Mouse (Mus musculus): ENCODE measurements around the gene Ppp1r27.
"Not testable (repeated sequence)": the region's sequence is repeated elsewhere in the genome, so short reads cannot be mapped to it uniquely, and the experiment has no call there.

Ppp1r27 gene

DNA sequence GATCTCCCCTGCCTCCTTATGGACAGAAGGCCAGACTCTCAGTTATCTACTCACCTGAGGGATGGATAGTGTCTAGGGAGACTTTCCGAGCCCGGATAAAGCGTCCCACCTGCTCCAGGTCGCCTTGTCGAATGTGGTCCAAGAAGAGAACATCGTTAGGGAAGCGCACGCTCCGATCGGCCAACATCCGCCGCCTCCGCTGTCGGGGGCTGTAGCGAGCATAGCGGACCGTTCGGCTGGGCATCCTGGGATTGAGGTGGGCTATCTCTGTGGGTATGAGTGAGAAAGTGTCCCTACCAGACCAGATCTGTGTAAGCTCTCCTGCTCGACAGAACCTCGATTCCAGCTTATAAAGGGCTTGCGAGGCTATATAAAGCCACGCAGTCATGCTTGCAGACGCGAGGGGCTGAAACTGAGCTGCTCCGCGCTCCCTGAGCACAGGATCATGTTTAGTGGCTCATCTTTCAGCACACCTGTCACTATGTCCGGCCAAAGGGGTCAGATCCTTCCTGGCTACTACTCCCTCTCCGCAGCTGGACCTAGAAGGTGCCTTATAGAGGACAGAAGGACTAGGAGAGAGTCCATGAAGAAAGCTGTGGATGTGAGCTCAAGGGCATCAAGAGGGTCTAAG lies at the start of gene Ppp1r27:
Ppp1r27 (minus strand) TSS at position 323 of the 631 bp plus-strand sequence.
- DNase-seq, result no peak

DNA sequence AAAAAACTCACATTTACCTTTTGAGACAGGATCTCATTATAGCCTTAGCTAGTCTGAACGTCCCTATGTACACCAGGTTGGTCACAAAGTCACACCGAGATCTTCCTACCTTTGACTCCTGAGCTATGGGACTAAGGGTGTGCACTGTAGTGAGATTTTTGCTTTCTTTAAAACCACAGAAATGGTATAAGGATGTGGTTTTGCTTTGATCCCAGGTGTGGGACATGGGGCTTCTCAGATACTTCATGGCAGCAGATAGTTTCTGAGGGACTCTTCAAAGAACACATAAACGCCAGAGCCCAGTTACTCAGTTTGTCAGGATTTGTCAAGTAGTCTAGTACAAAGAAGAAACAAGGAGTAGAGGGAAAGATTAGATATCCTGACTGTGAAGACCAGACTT lies 49.8 kb upstream of the Ppp1r27 start:
- DNase-seq, result no peak

DNA sequence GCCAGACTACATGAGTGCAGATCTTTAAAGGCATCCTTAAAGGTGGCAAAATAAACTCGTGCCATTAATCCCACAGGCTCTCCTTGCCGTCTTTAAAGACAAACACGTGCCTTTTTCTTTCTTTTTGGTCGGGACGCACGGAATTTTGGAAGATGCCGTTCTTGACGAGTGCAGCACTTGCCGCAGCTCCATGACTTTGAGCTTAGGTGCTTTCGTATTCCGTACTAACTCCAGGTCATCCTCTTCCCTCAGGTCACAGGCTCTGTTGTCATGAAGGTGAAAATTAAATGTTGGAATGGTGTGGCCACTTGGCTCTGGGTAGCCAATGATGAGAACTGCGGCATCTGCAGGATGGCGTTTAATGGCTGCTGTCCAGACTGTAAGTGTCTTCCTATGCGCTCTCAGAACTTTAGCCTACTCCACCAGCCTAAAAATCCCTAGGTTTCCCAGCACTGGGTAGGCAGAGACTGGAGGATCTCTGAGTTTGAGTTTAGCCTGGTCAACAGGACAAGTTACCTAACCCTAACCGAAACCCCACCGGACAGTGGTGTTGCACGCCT lies 48.1 kb upstream of the Ppp1r27 start:
- DNase-seq, result no peak

DNA sequence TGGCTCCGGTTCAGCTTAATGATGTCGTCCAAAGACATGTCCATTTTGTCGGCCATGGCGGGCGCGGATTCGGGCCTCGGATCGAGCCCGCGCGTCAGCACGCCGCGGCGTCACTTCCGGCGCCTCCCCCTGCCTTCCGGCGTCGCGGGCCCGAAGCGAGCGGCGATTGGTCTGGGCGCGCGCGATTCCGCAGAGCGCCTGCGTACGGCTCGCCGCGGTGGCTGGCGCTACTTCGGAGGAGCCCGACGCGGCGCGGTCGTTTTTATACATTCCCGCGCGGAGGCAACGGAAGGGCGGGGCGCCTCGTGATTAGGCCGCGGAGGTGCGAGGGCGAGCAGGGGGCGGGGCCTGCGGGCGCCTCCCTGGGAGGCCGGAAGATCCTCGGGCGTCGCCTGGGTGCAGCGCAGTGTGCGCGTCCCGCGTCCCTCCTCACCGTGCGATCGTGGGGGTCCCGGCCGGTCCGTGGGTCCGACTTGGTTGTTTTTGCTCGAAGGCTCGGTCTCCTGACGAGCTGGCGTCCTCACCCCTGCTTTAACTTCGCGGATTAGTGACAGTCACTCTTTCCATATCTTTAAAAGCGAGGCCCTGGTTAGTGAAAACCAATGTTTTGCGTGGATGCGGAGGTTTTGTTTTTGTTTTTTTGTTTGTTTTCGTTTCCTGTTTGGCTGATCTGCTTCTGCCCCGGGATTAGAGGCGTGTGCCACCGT lies 47.5 kb upstream of the Ppp1r27 start, which contains the start of the genes Alyref and Anapc11:
Alyref (minus strand) TSS at position 83 of the 707 bp plus-strand sequence.
Anapc11 (plus strand) TSS at position 139 of the 707 bp plus-strand sequence.
- DNase-seq, result peak; percentile 90

DNA sequence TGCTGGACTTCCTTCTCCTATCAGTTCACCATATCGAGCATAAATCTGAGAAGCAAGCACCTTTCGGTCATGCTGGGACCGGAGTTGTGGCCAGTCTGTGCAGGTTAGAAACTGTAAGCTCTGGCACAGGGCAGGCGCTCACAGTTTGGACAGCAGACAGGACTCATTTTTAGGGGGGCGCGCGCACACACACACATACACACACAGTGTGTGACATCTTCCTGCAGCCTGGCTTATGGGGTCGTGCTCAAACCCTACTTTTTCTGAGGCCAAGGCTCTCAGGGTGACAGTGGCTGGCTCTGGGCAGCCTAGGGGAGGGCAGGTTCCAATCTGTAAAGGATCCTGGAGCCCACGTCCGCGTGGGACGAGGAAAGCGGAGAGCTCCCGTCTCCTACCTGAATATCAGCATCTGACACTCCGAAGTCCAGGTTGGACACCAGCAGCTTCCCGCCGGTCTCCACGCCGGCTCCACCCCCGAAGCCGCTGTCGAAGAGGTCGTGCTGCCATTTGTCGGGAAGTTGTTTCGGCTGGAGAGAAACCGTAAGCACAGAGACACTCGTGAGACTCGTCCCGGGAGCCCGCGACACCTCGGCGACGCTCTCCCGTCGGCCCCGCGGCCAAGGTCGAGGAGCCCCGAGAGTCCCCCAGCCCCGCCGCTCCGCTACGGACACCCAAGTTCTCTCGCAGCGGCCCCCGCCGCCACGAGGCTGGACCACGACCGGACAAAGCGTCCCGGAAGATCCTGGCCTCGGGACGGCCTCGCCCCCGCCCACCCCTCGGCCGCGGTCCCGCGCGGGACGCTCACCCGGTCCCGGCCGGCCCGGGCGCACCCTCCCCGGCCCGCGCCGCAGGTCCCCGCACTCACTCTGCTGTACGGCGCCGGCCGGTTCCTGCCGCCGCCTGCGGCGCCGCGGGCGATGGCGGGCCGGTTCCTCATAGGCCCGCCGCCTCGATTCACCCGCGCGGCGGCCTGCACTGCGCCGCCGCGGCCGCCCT lies 46.6 kb upstream of the Ppp1r27 start:
- no peak for DNase-seq

DNA sequence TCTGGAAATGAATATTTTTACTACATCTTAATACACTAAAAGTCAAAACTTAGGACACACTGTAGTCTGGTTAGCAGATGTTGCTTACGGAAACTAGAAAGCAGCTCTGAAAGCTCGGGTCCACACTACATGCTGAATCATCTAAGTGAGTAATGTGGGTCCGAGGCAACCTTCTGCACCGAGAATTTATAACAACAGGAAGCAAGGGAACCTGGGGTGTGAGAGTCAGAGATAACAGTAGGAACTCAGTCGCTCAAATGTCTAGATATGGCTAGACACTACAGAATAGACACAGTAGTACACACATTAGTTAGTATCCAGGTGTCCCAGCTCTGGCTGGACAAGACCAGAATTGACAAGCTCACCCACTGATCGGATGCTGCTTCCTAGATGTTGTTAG lies 37.6 kb upstream of the Ppp1r27 start:
- DNase-seq, result no peak

DNA sequence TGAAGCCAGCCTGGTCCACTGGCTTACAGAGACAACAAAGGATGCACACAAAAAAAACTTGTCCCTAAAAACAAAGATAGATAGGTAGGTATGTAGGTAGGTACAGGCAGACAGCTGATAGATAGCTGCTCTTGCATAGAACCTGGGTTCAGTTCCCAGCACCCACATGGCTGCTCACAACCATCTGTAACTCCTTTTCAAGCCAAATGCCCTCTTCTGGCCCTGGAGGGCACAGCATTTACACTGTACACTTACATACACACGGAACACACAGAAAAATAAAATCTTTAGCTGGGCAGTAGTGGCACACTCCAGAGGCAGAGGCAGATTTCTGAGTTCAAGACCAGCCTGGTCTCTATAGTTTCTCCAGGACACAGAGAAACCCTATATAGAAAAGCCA lies 33.0 kb upstream of the Ppp1r27 start:
- no peak for DNase-seq

DNA sequence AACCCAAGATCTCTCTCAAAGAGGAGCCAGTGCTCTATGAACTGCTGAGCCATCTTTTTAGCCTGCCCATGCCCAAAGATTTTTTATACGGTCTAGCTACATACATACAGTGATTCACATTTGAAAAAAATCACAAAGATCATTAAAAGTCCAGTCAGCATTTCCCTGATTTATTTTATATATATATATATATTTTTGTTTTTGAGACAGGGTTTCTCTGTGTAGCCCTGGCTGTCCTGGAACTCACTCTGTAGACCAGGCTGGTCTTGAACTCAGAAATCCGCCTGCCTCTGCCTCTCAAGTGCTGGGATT lies 32.0 kb upstream of the Ppp1r27 start:
- not testable (repeated sequence) for DNase-seq

DNA sequence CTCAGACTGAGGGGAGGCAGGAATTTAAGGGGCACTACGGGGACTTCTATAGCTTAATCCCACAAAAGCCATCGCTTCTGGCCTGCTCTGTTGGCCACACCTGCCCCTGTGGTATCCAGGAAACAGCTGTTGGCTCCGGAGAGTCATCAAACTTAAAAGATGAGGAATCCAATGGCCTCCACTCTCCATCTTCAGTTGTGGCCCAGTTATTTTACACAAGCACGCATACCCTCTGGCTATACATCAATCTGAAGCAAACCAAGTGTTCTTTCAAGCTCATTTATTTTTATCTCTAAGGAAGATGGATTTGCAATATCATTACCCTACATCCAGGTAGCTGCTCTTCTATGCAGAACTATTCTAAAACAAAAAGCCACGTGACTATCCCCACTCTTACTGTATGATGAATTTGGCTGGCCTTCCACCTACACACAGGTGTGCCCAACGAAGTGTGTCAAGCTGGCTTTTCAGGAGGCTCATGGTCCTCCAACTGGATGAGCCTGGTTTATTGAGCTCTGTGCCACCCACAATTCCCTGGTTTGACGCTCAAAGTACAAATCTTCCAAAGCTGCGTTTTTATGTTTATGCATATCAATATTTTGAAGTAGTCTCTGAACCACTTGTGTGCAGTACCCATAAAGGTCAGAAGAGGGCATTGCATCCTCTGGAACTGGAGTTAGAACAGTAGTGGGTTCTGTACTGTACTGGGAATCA lies 31.5 kb upstream of the Ppp1r27 start:
- no peak for DNase-seq

DNA sequence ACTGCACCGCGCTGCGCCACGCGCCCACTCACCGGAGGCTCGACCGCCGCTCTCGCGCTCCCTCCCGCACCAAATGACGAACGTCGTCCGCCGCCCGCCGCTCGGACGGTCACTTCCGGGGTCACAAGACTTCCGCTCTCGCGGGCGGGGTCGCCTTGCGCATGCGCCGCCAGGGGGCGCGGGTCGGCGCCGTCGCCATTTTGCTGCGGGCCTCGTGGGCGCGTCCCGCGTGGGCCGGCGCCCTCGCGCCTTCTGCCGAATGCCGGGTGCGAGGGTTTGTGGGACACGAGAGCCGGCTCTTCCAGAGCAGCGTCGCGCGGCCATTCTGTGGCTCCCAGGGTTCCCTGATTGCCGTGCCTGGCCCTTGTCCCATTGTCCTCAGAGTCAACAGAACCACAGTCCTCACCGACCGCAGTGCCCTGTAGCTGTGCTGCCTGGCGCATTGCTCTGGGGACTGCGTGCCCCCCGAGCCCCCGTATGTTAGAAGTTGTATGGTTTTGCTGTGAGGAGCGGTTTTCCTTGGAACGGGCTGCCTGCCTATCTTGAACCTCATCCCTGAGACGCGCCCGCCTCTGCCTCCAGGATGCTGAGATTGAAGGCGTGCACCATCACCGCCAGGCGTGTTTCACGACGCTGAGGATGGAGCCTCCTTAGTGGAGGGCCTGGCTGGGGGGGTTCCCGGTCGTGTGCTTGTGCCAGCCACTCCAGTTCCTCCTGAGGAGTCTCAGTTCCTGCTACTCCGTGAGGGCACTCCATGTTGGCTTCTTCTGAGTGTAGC lies 30.7 kb upstream of the Ppp1r27 start, which contains the start of gene Arhgdia:
Arhgdia (minus strand) TSS at position 135 of the 778 bp plus-strand sequence.
- DNase-seq, result peak; percentile 85

DNA sequence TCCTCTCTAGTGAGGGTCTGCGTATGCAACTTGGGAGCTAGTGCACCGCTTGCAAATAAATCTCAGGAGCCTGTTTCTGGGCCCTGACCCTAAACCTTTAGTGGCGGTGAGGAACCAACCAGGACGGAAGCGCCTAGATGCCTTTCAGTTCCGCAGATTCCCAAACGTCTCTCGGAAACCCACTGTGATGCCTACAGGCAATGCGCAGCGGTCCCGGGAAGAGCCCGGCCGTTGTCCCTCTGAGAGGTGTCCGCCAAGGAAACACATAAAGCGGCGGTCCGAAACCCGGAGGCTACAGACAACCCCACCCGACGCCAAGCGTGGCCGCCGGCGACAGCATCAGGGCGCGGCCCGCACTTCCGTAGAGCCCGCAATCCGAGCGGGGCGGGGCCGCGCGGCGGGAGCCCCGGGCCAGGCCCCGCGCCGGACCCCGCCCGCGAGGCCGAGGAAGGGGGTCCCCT lies 30.0 kb upstream of the Ppp1r27 start:
- no peak for DNase-seq

DNA sequence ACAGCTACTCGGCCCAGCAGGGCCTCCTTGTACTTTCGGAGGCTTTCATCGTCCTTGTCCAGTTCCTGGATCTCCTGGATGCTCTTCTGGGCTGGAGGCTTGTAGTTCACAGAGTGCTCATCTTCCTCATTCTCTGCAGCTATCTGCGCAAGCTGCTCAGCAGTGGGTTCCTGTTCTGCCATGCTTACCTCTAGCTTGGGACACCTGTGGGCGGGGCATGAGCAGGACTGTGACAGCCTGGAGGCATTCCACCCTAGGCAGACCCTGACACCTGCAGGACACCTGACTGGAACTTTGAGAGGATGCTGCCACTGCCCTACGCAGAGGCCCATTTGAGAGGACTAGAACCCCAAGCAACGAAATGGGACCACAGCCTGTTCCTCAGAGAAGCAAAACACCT lies 29.3 kb upstream of the Ppp1r27 start:
- DNase-seq, result no peak

DNA sequence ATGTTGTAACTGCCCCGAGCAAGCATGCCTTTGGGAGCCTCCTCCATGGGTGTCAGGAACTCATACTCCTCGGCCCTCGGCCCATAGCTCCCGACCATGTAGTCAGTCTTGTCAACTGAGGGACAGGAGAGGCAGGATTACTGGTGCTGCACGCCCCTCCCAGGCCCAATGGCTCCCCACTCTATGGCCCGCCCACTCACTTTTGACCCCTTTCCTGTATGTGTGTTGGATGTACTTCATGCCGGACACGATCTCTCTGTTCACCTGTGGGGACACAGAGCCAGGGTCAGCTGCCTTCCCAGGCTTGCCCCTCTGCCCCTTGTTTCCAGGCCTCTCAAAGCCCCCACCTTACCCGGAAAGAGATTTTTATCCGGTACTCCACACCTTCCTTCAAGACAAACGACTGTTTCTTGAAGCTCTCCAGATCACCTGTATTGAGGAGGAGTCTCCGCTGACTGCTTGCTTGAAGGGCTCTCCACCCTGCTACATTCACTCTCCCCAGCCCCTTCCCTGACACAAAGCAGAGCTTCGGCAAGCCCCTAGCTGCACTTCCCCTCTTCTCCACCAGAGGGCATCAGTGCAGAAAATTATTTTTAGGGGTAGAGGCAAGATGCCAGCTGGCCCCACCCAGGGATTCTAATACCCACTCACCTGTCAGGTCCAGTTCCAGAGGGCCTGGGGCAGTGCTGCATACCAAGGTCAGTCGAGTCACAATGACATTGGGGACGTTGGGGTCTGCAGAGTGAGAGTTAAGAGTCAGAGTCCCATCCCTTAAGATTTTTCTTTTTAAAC lies 28.6 kb upstream of the Ppp1r27 start:
- peak; percentile 71 for DNase-seq

DNA sequence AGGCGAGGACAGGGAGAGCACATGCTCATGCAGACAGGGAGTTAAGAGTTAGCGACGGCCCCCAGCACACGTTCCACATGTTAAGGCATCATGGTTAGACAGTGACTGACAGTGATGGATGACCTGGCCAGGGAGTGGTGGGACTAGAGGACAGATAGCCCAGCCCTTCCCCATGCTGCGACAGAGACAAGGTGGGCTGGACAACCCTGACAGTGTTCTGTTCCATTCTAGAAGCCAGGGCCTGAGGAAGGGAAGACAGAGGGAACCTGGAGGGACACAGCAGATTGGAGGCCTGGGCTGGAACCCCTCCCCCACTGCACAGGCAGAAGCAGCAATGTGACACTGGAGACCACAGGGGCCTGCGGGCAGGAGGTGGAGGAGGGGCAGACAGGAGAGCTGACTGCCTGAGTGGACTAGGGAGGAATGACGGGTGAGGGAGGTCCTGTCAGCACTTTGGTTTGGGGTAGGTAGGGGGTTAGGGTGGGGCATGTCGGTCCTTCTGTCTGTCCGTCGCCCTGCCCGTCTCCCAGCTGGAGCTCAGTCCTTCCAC lies 27.8 kb upstream of the Ppp1r27 start:
- DNase-seq, result no peak

DNA sequence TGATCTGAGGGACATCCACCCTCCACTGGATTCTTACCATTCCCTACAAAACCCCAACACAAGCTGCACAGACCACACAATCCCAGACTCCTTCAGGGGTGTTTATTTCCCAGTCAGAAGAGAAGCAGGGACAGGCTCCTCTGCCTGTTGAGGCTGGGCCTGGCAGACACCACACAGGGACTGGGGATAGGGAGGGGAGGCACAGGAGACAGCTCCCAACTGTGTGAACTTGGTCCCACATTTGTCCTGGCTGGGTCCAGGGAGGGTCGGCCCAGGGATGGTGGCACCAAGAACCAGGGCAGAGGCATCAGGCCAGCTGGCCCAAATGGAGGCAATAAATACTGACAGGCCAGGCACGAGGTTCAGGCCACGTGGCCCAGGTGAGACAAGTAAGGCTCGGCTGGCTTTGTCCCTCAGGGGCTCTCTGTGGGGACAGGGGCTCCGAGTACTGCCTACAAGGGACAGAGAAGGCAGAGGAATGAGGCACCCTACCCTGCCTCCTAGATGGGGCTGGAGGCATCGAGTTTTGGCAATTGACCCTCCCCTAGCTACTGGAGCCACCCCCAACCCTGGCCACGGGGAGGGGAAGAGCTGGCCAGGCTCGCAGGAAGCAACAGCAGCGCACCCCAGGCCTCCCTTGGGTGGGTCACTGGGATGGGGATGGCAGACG lies 27.2 kb upstream of the Ppp1r27 start:
- no peak for DNase-seq

DNA sequence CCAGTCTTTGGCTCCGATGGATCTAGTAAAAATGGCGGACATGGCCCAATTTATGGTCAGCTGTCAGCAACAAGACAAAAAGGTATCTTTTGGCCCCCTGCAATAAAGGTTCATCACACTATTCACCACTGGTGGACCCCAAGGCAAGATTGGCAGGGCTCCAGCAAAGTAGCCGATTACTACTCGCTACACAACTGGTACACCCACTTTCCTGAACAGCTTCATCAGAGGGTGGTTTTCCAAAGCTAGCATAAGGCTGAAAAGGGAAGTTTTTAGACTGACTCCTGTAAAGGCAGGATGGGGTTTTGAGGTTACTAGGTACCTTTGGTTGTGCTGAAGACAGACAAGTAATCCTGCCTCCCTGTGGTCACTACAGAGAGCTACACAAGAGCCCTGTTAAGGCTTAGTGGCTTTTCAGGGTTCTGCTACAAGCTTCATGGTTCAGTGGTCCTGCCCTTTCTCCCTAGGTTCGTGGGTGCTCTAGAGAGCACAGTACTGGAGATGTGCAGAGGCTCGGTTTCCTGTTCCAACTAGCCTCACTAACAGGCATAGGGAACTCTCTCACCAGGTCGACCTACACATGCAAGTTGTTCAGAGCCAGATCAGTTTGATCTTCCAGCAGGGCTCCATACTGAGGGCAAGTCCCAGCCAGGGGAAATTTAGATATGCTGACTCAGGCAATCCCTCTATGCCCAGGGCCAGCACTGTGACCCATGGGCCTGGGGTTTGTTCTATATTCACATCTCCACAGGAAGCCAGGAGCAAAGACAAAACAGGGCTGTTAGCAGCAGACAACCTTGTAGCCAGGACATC lies 26.5 kb upstream of the Ppp1r27 start:
- no peak for DNase-seq

DNA sequence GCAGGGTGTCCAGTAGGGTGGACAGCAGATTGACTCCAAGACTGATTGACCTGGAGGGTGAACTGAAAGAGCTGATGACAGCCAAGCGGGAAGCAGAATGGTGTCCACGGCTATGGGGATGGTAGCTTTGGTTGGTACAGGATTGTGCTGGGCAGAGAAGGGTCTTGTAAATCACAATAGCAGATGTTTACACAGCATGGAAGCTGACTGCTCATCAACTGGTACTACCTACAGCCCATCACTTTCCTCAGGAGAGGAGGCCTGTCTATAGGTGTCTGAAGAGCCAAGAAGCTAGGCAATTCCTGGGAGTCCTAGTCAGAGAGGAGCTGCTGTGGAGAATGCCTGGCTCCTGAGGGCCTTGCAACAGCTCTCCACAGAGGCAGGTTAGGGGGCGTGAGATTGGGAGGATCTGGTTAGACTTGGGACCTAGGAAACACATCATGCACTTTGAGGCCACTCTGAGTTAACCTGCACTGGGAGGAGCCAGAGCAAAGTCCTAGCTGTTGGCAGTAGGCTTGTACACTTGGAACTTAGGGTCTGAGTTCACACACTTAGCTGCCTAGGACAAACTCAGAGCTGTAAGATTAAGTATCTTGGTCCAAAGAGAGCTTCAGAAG lies 25.5 kb upstream of the Ppp1r27 start:
- no peak for DNase-seq

DNA sequence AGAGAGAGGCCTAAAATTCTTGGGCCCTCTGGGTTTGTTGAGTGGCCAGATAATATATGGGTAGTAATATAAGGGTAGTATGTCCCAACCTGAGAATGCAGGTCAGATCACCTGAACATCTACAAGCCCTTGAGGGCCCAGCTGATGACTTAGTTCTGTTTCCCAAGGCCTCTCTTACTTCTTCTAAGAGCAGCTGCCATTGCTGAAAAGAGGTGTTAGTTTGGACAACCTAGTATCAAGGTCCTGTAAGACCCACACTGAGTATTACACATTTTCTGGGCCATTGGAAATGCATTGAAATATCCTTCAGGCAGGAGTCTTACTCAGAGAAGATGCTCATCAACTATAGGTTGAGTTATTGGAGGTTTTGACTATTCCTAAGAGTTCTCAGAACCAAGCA lies 25.0 kb upstream of the Ppp1r27 start:
- no peak for DNase-seq
